22 mouse cellular contexts compared by ENCODE assay signal in the genomic region with DNA sequence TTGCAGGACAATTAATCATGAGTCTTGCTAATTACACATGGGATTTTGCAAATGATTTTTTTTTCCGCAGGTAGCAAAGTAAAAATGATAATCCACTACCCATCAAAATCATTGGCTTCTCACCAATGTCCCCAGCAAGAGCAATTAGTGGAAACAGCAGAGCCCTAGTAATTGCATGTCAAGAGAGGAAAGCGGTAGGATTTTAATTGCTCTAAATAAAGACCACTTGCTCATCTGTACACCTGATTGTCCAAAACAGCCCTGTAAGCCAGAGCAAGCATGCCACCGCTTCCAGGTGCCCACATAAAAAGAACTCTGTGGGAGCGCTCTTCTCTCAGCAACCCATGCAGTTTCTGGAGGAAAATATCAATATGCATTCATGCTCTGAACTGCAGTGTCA.
DNase-seq lines count a peak whose midpoint lies in the region; ATAC-seq and TF ChIP-seq lines count a peak whose summit lies in the region.
"Had no signal": no experiment of that assay in that cellular context is flagged by ENCODE, and none has a peak within 500 bp of the region (broad histone marks: within the 10 kb centered on the region; RNA-seq: fewer than 3 reads in every experiment).

No protein-coding gene starts in this region.

- H3K27me3 ChIP-seq in forebrain, embryonic 12.5 days = no peaks in the 10 kb centered on the region
- H3K27me3 ChIP-seq in forebrain, embryonic 16.5 days (replicated peaks; ENCODE audit: control insufficient read depth, insufficient read depth, low read length) = no peaks in the 10 kb centered on the region
- no peaks in the 10 kb centered on the region for H3K27me3 ChIP-seq in neural tube, embryonic 13.5 days
- no peaks in the 10 kb centered on the region for H3K27me3 ChIP-seq in neural tube, embryonic 15.5 days (replicated peaks)
- no peaks in the 10 kb centered on the region for H3K27me3 ChIP-seq in hindbrain, postnatal 0 days (ENCODE audit: insufficient read depth, low read length)
- no peaks in the 10 kb centered on the region for H3K27me3 ChIP-seq in midbrain, postnatal 0 days (ENCODE audit: insufficient read depth, low read length)
- H3K27me3 ChIP-seq: heart, embryonic 12.5 days had no signal

- peaks cover 13% of the 10 kb centered on the region for H3K4me1 ChIP-seq in forebrain, embryonic 12.5 days
- H3K4me1 ChIP-seq in forebrain, embryonic 16.5 days (replicated peaks; ENCODE audit: control insufficient read depth, insufficient read depth, low read length) = peaks cover 15% of the 10 kb centered on the region
- H3K4me1 ChIP-seq in neural tube, embryonic 13.5 days (replicated peaks) = peaks cover 33% of the 10 kb centered on the region
- H3K4me1 ChIP-seq in neural tube, embryonic 15.5 days = peaks cover 22% of the 10 kb centered on the region
- H3K4me1 ChIP-seq in hindbrain, postnatal 0 days (ENCODE audit: insufficient read depth, low read length) = 0 out of 2 replicates have a peak, but pooled peaks cover 3% of the 10 kb centered on the region
- H3K4me1 ChIP-seq in midbrain, postnatal 0 days (ENCODE audit: insufficient read depth, low read length) = no peaks in the 10 kb centered on the region

- H3K9me3 ChIP-seq in forebrain, embryonic 12.5 days = no peaks in the 10 kb centered on the region
- H3K9me3 ChIP-seq in forebrain, embryonic 16.5 days (ENCODE audit: control insufficient read depth, low read length) = no peaks in the 10 kb centered on the region
- no peaks in the 10 kb centered on the region for H3K9me3 ChIP-seq in neural tube, embryonic 13.5 days
- no peaks in the 10 kb centered on the region for H3K9me3 ChIP-seq in neural tube, embryonic 15.5 days (replicated peaks)
- H3K9me3 ChIP-seq in hindbrain, postnatal 0 days (ENCODE audit: low read length) = no peaks in the 10 kb centered on the region
- no peaks in the 10 kb centered on the region for H3K9me3 ChIP-seq in midbrain, postnatal 0 days (ENCODE audit: low read length)
- H3K9me3 ChIP-seq: embryonic facial prominence, embryonic 10.5 days; heart, embryonic 12.5 days; limb, embryonic 15.5 days had no signal

- H3K4me2 ChIP-seq in forebrain, embryonic 12.5 days = no peak overlapping the region
- H3K4me2 ChIP-seq in forebrain, embryonic 16.5 days (ENCODE audit: low read length) = no peak overlapping the region
- no peak overlapping the region for H3K4me2 ChIP-seq in neural tube, embryonic 13.5 days
- no peak overlapping the region for H3K4me2 ChIP-seq in neural tube, embryonic 15.5 days
- no peak overlapping the region for H3K4me2 ChIP-seq in hindbrain, postnatal 0 days (ENCODE audit: low read depth, low read length)
- no peak overlapping the region for H3K4me2 ChIP-seq in midbrain, postnatal 0 days (ENCODE audit: low read depth, low read length, poor library complexity, severe bottlenecking)
- H3K4me2 ChIP-seq: heart, embryonic 12.5 days; limb, embryonic 15.5 days; lung, embryonic 14.5 days had no signal

- peak; percentile 23; the same call in 1 of the 2 replicates for ATAC-seq in forebrain, embryonic 12.5 days (ENCODE audit: low FRiP score)
- ATAC-seq in forebrain, embryonic 16.5 days = no peak
- peak; percentile 67 for ATAC-seq in neural tube, embryonic 13.5 days (ENCODE audit: low read depth)
- ATAC-seq in neural tube, embryonic 15.5 days (ENCODE audit: low FRiP score) = no peak
- no peak for ATAC-seq in hindbrain, postnatal 0 days
- ATAC-seq in midbrain, postnatal 0 days (ENCODE audit: low FRiP score) = no peak
- ATAC-seq: intestine, postnatal 0 days had no signal

- DNase-seq in hindbrain, postnatal 0 days (ENCODE audit: low spot score) = peak; percentile 26
- DNase-seq in midbrain, postnatal 0 days (ENCODE audit: low spot score) = peak; percentile 34
- no peak for DNase-seq in kidney, postnatal 4 days
- no peak for DNase-seq in lung, postnatal 36 days
- DNase-seq: adrenal gland, postnatal 25 days; cerebellum, adult 11 months; gastrocnemius, postnatal 14 days; heart, adult 11 months; heart, postnatal 10 days; kidney, postnatal 25 days; lung, embryonic 14.5 days; lung, postnatal 4 days; right cerebral cortex, postnatal 25 days had no signal

- H3K27ac ChIP-seq in forebrain, embryonic 12.5 days = no peak overlapping the region
- H3K27ac ChIP-seq in forebrain, embryonic 16.5 days (ENCODE audit: low read length) = no peak overlapping the region
- H3K27ac ChIP-seq in neural tube, embryonic 13.5 days (replicated peaks) = peak overlapping the region; percentile 74
- H3K27ac ChIP-seq in neural tube, embryonic 15.5 days (replicated peaks) = no peak overlapping the region
- H3K27ac ChIP-seq in hindbrain, postnatal 0 days = no peak overlapping the region
- peak overlapping the region; percentile 43; the same call in 1 of the 2 replicates for H3K27ac ChIP-seq in midbrain, postnatal 0 days (ENCODE audit: low read depth, low read length)
- H3K27ac ChIP-seq: embryonic facial prominence, embryonic 10.5 days; limb, embryonic 15.5 days; liver, embryonic 14.5 days had no signal

- WGBS in forebrain, embryonic 12.5 days = 47% methylated on average over 4 of the region's 4 CpGs
- WGBS in forebrain, embryonic 16.5 days = 31% methylated on average over 4 of the region's 4 CpGs
- 54% methylated on average over 4 of the region's 4 CpGs for WGBS in neural tube, embryonic 13.5 days
- 29% methylated on average over 4 of the region's 4 CpGs for WGBS in neural tube, embryonic 15.5 days
- WGBS in hindbrain, postnatal 0 days = 60% methylated on average over 4 of the region's 4 CpGs
- WGBS in midbrain, postnatal 0 days = 49% methylated on average over 4 of the region's 4 CpGs

- no peak for TF ChIP-seq CTCF in hindbrain, postnatal 0 days (IDR thresholded peaks at IDR 0.05; ENCODE audit: low read depth)
- no peak for TF ChIP-seq CTCF in midbrain, postnatal 0 days (IDR thresholded peaks at IDR 0.05)

- no peak overlapping the region for H3K9ac ChIP-seq in forebrain, embryonic 12.5 days
- H3K9ac ChIP-seq in forebrain, embryonic 16.5 days (replicated peaks; ENCODE audit: low read depth, low read length) = no peak overlapping the region
- H3K9ac ChIP-seq in neural tube, embryonic 13.5 days = no peak overlapping the region
- H3K9ac ChIP-seq in neural tube, embryonic 15.5 days (replicated peaks) = no peak overlapping the region
- no peak overlapping the region for H3K9ac ChIP-seq in hindbrain, postnatal 0 days (replicated peaks; ENCODE audit: low read length)
- H3K9ac ChIP-seq in midbrain, postnatal 0 days (replicated peaks; ENCODE audit: low read length, poor library complexity, severe bottlenecking) = no peak overlapping the region
- H3K9ac ChIP-seq: heart, embryonic 12.5 days; limb, embryonic 15.5 days; liver, embryonic 14.5 days; lung, embryonic 14.5 days had no signal

- H3K4me3 ChIP-seq in forebrain, embryonic 12.5 days (replicated peaks) = no peak overlapping the region
- H3K4me3 ChIP-seq in forebrain, embryonic 16.5 days (replicated peaks; ENCODE audit: low read length) = no peak overlapping the region
- H3K4me3 ChIP-seq in neural tube, embryonic 13.5 days = no peak overlapping the region
- H3K4me3 ChIP-seq in neural tube, embryonic 15.5 days (replicated peaks) = no peak overlapping the region
- H3K4me3 ChIP-seq in hindbrain, postnatal 0 days (ENCODE audit: low read length) = no peak overlapping the region
- no peak overlapping the region for H3K4me3 ChIP-seq in midbrain, postnatal 0 days (ENCODE audit: low read depth, low read length)
- H3K4me3 ChIP-seq: embryonic facial prominence, embryonic 10.5 days; heart, embryonic 12.5 days; limb, embryonic 15.5 days had no signal

- H3K36me3 ChIP-seq in forebrain, embryonic 12.5 days (replicated peaks) = no peaks in the 10 kb centered on the region
- no peaks in the 10 kb centered on the region for H3K36me3 ChIP-seq in forebrain, embryonic 16.5 days (ENCODE audit: control insufficient read depth, insufficient read depth)
- H3K36me3 ChIP-seq in neural tube, embryonic 13.5 days = no peaks in the 10 kb centered on the region
- no peaks in the 10 kb centered on the region for H3K36me3 ChIP-seq in neural tube, embryonic 15.5 days
- H3K36me3 ChIP-seq in hindbrain, postnatal 0 days (ENCODE audit: insufficient read depth, low read length) = no peaks in the 10 kb centered on the region
- H3K36me3 ChIP-seq in midbrain, postnatal 0 days (ENCODE audit: insufficient read depth, low read length) = no peaks in the 10 kb centered on the region
- H3K36me3 ChIP-seq: embryonic facial prominence, embryonic 10.5 days; heart, embryonic 12.5 days; limb, embryonic 15.5 days had no signal

Comparison
In these comparisons a context has a peak if more than half of its experiments do, and no peak if none do; other contexts are left out.
1. ATAC-seq: peak in forebrain, embryonic 12.5 days (single experiment) and neural tube, embryonic 13.5 days (single experiment); none in forebrain, embryonic 16.5 days (single experiment), neural tube, embryonic 15.5 days (single experiment), hindbrain, postnatal 0 days (single experiment) and midbrain, postnatal 0 days (single experiment).
2. H3K27ac ChIP-seq: peak in neural tube, embryonic 13.5 days (single experiment) and midbrain, postnatal 0 days (single experiment); none in forebrain, embryonic 12.5 days (single experiment), forebrain, embryonic 16.5 days (single experiment), neural tube, embryonic 15.5 days (single experiment) and hindbrain, postnatal 0 days (single experiment).
3. DNase-seq: peak in hindbrain, postnatal 0 days (single experiment) and midbrain, postnatal 0 days (single experiment); none in kidney, postnatal 4 days (0 of 2) and lung, postnatal 36 days (single experiment).